9 mouse cellular contexts compared by ENCODE assay signal in the genomic region with DNA sequence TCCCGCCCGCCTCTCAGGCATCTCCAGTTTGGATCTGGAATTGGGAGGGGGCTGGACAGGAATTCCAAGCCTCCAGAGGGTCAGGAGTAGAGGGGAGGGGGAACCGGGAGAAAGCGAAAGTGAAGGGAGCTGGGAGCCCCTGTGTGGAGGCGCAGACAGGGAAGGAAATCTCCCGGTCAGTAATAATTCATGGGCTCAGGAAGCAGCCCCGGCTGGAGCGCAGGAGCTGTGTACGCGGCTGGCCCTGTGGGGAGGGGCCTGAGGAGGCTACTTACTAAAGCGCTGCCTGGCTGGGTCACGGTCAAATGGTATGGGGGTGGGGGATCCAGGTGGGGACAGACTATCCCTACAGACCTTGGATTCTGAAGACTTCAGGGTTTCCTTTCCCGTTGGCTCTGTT. TPM values are rescaled to one million over a fixed set of nuclear protein-coding genes. Genes with fewer than 3 reads are reported as not detected.
DNase-seq lines count a peak whose midpoint lies in the region; ATAC-seq and TF ChIP-seq lines count a peak whose summit lies in the region.
"Had no signal": no experiment of that assay in that cellular context is flagged by ENCODE, and none has a peak within 500 bp of the region (broad histone marks: within the 10 kb centered on the region; RNA-seq: fewer than 3 reads in every experiment).

No protein-coding gene starts in this region.

- H3K4me3 ChIP-seq in gastrocnemius, adult 2 months, result peak overlapping the region; percentile 84
- H3K4me3 ChIP-seq in forebrain, embryonic 11.5 days (ENCODE audit: low read depth, low read length), result peak overlapping the region; percentile 18
- H3K4me3 ChIP-seq in hindbrain, embryonic 12.5 days, result peak overlapping the region; percentile 29
- H3K4me3 ChIP-seq in limb, embryonic 15.5 days, result peak overlapping the region; percentile 36
- no peak overlapping the region for H3K4me3 ChIP-seq in myocyte

- no peaks in the 10 kb centered on the region for H3K79me2 ChIP-seq in myocyte (ENCODE audit: control insufficient read depth, insufficient read depth)

- no peak for TF ChIP-seq CTCF in gastrocnemius, adult 2 months (IDR thresholded peaks at IDR 0.05)

- no peak for TF ChIP-seq POLR2A in myocyte (IDR thresholded peaks at IDR 0.05; ENCODE audit: insufficient read length, low read depth)

- DNase-seq in gastrocnemius, adult 2 months, result peak; percentile 42
- no peak for DNase-seq in gastrocnemius, adult 8-10 months (ENCODE audit: low spot score in 2 of 2)
- DNase-seq in forebrain, embryonic 11.5 days (ENCODE audit: low spot score), result peak; percentile 67
- no peak for DNase-seq in thymus, postnatal 14 days

- no peak overlapping the region for H3ac ChIP-seq in myocyte (ENCODE audit: control insufficient read depth, insufficient read length)

- intact Hi-C loops in gastrocnemius, adult 2 months (cut with DNase I), result loop anchor here (5.0 kb wide), 1 partner anchor 35 kb away; no protein-coding TSS in a partner anchor

- peaks cover 36% of the 10 kb centered on the region for H3K27me3 ChIP-seq in forebrain, embryonic 11.5 days (ENCODE audit: control insufficient read depth, insufficient read depth, low read length)
- peaks cover 52% of the 10 kb centered on the region for H3K27me3 ChIP-seq in hindbrain, embryonic 12.5 days
- H3K27me3 ChIP-seq in limb, embryonic 15.5 days, result peaks cover 55% of the 10 kb centered on the region
- H3K27me3 ChIP-seq in myocyte (ENCODE audit: control insufficient read depth, insufficient read depth, insufficient read length), result peaks cover 66% of the 10 kb centered on the region

- H3K36me3 ChIP-seq in forebrain, embryonic 11.5 days (ENCODE audit: control insufficient read depth, insufficient read depth, low read length), result no peaks in the 10 kb centered on the region
- no peaks in the 10 kb centered on the region for H3K36me3 ChIP-seq in hindbrain, embryonic 12.5 days
- no peaks in the 10 kb centered on the region for H3K36me3 ChIP-seq in limb, embryonic 15.5 days
- H3K36me3 ChIP-seq in myocyte (ENCODE audit: control insufficient read depth, insufficient read depth), result no peaks in the 10 kb centered on the region

- H3K4me2 ChIP-seq in forebrain, embryonic 11.5 days (ENCODE audit: low read depth, low read length, severe bottlenecking), result peak overlapping the region; percentile 45
- peak overlapping the region; percentile 91 for H3K4me2 ChIP-seq in hindbrain, embryonic 12.5 days (replicated peaks)
- peak overlapping the region; percentile 55 for H3K4me2 ChIP-seq in limb, embryonic 15.5 days
- H3K4me2 ChIP-seq in myocyte (ENCODE audit: low read depth), result peak overlapping the region; percentile 61

- peak overlapping the region; percentile 28; the same call in 1 of the 2 replicates for H3K9ac ChIP-seq in forebrain, embryonic 11.5 days (ENCODE audit: low read length)
- H3K9ac ChIP-seq in hindbrain, embryonic 12.5 days, result peak overlapping the region; percentile 35; the same call in 1 of the 2 replicates
- no peak overlapping the region for H3K9ac ChIP-seq in limb, embryonic 15.5 days

- peak overlapping the region; percentile 79 for H3K27ac ChIP-seq in gastrocnemius, adult 2 months
- H3K27ac ChIP-seq in forebrain, embryonic 11.5 days (ENCODE audit: low read depth, low read length), result no peak overlapping the region
- H3K27ac ChIP-seq in hindbrain, embryonic 12.5 days, result peak overlapping the region; percentile 66
- no peak overlapping the region for H3K27ac ChIP-seq in limb, embryonic 15.5 days

- H3K4me1 ChIP-seq in forebrain, embryonic 11.5 days (replicated peaks; ENCODE audit: control insufficient read depth, insufficient read depth, low read length), result peaks cover 15% of the 10 kb centered on the region
- peaks cover 48% of the 10 kb centered on the region for H3K4me1 ChIP-seq in hindbrain, embryonic 12.5 days
- peaks cover 32% of the 10 kb centered on the region for H3K4me1 ChIP-seq in limb, embryonic 15.5 days

- under 1% methylated on average over 13 of the region's 13 CpGs for WGBS in forebrain, embryonic 11.5 days
- under 1% methylated on average over 13 of the region's 13 CpGs for WGBS in hindbrain, embryonic 12.5 days
- WGBS in limb, embryonic 15.5 days, result 2% methylated on average over 13 of the region's 13 CpGs

- ATAC-seq in forebrain, embryonic 11.5 days (replicated peaks; ENCODE audit: low FRiP score), result peak; percentile 45
- peak; percentile 42 for ATAC-seq in hindbrain, embryonic 12.5 days (ENCODE audit: low FRiP score)
- ATAC-seq in limb, embryonic 15.5 days (ENCODE audit: insufficient number of reproducible peaks, low FRiP score, low TSS enrichment, low read depth), result no peak
- ATAC-seq in activated CD4-positive, CD25-positive, alpha-beta regulatory T cell, adult 4 months, result no peak

- no peaks in the 10 kb centered on the region for H3K9me3 ChIP-seq in forebrain, embryonic 11.5 days (ENCODE audit: control insufficient read depth, low read length)
- H3K9me3 ChIP-seq in hindbrain, embryonic 12.5 days (replicated peaks), result no peaks in the 10 kb centered on the region
- H3K9me3 ChIP-seq in limb, embryonic 15.5 days, result no peaks in the 10 kb centered on the region

TF ChIP-seq in myocyte, 11 proteins besides CTCF, POLR2A, EP300 and RAD21:
- TF ChIP-seq USF1 (IDR thresholded peaks at IDR 0.05; ENCODE audit: low read depth), result no peak
- TF ChIP-seq CEBPB (IDR thresholded peaks at IDR 0.05; ENCODE audit: insufficient read depth, poor library complexity, severe bottlenecking), result no peak
- no peak for TF ChIP-seq MYOD1 (IDR thresholded peaks at IDR 0.05; ENCODE audit: control insufficient read depth in 1 of 3, insufficient read length in 2 of 3, low read depth in 2 of 3)

RNA-seq across cellular contexts. Expression of gene Tcf15, which starts 1.3 kb away (rescaled TPM):
- 10 to 100 TPM; 14.9 to 22.8 TPM for total RNA-seq in gastrocnemius, adult 2 months (2021)
- 10 to 100 TPM in 3 of 4 experiments, 1 to 10 TPM in 1; 7.4 to 14.4 (median 10.5) TPM for total RNA-seq in gastrocnemius, adult 8-10 months (2022)
- polyA plus RNA-seq in forebrain, embryonic 11.5 days (2014; fragmentation: Nextera tagmentation; extraction: Ambion mirVana), result 3.4 and 3.5 TPM in 2 replicates
- 8.8 and 9.9 TPM in 2 replicates for polyA plus RNA-seq in hindbrain, embryonic 12.5 days (2016; fragmentation: Nextera tagmentation; extraction: Ambion mirVana)
- polyA plus RNA-seq in limb, embryonic 15.5 days (2015; fragmentation: Nextera tagmentation; extraction: Ambion mirVana), result 6.2 and 7.6 TPM in 2 replicates
- not detected for polyA plus RNA-seq in myocyte (2012; fragmentation: generic; extraction: Trizol)
- polyA plus RNA-seq in activated CD4-positive, CD25-positive, alpha-beta regulatory T cell, adult 4 months (2017; shearing (Covaris generic)), result not detected
- polyA plus RNA-seq: C2C12 had no signal

RNA-seq across cellular contexts. Expression of gene Srxn1, which starts 36.7 kb away (rescaled TPM):
- total RNA-seq in gastrocnemius, adult 2 months (2021), result 10 to 100 TPM; 24.3 to 28.7 TPM
- 10 to 100 TPM; 15.2 to 67.0 (median 22.7) TPM for total RNA-seq in gastrocnemius, adult 8-10 months (2022)
- polyA plus RNA-seq in forebrain, embryonic 11.5 days (2014; fragmentation: Nextera tagmentation; extraction: Ambion mirVana), result 14.3 and 15.0 TPM in 2 replicates
- polyA plus RNA-seq in hindbrain, embryonic 12.5 days (2016; fragmentation: Nextera tagmentation; extraction: Ambion mirVana), result 13.8 and 15.3 TPM in 2 replicates
- 11.3 and 12.3 TPM in 2 replicates for polyA plus RNA-seq in limb, embryonic 15.5 days (2015; fragmentation: Nextera tagmentation; extraction: Ambion mirVana)
- 21.7 TPM for polyA plus RNA-seq in myocyte (2012; fragmentation: generic; extraction: Trizol)
- polyA plus RNA-seq in activated CD4-positive, CD25-positive, alpha-beta regulatory T cell, adult 4 months (2017; shearing (Covaris generic)), result 1 to 10 TPM in 1 of 2 experiments, under 1 TPM in 1; 0.92 to 1.5 TPM

Comparison
In these comparisons a context has a peak if more than half of its experiments do, and no peak if none do; other contexts are left out.
1. DNase-seq: peak in gastrocnemius, adult 2 months (single experiment) and forebrain, embryonic 11.5 days (single experiment); none in gastrocnemius, adult 8-10 months (0 of 2) and thymus, postnatal 14 days (single experiment).
2. H3K27ac ChIP-seq: peak in gastrocnemius, adult 2 months (single experiment) and hindbrain, embryonic 12.5 days (single experiment); none in forebrain, embryonic 11.5 days (single experiment) and limb, embryonic 15.5 days (single experiment).
3. ATAC-seq: peak in forebrain, embryonic 11.5 days (single experiment) and hindbrain, embryonic 12.5 days (single experiment); none in limb, embryonic 15.5 days (single experiment) and activated CD4-positive, CD25-positive, alpha-beta regulatory T cell, adult 4 months (single experiment).
4. Peak in every context shown above with its lines, with median percentiles within 50 percentile points of each other: H3K4me2 ChIP-seq.